Mouse (Mus musculus) liver, embryonic 11.5 days (tissue): ENCODE data around the gene Gm28308. TPM values are rescaled to one million over a fixed set of nuclear protein-coding genes. Genes with fewer than 3 reads are reported as not detected.

ENCODE experiments used
- ATAC-seq: fragments of 200-750 bp; cut with Nextera tagmentation; replicated peaks from 2 replicates; pipeline ENCODE4 v1.8.0; 2017; ENCODE audit warnings: moderate number of reproducible peaks, mild to moderate bottlenecking, moderate TSS enrichment, moderate library complexity; ENCODE audit not compliant: low FRiP score
- DNase-seq: peaks from one replicate; pipeline ENCODE4 v3.0.0-alpha.2; 2017; ENCODE audit warnings: low spot score
- H3K27ac ChIP-seq: fragments of 300-500 bp; sonication (generic); 2 replicates; pipeline ENCODE4 v1.5.1; 2014; ENCODE audit warnings: mild to moderate bottlenecking, low read depth, low read length, control low read depth
- H3K27me3 ChIP-seq: fragments of 300-500 bp; sonication (generic); replicated peaks from 2 replicates; pipeline ENCODE4 v1.6.1; 2014; ENCODE audit warnings: low read length, mixed read lengths; ENCODE audit not compliant: control insufficient read depth, insufficient read depth
- H3K36me3 ChIP-seq: fragments of 300-500 bp; sonication (generic); 2 replicates; pipeline ENCODE4 v1.6.1; 2014; ENCODE audit warnings: mild to moderate bottlenecking, low read length, moderate library complexity, mixed read lengths; ENCODE audit not compliant: control insufficient read depth, insufficient read depth
- H3K4me1 ChIP-seq: fragments of 300-500 bp; sonication (generic); replicated peaks from 2 replicates; pipeline ENCODE4 v1.6.1; 2014; ENCODE audit warnings: low read length, mixed read lengths; ENCODE audit not compliant: control insufficient read depth, insufficient read depth
- H3K4me2 ChIP-seq: fragments of 300-500 bp; sonication (generic); 2 replicates; pipeline ENCODE4 v1.6.1; 2014; ENCODE audit warnings: mild to moderate bottlenecking, control low read depth, moderate library complexity
- H3K4me3 ChIP-seq: fragments of 300-500 bp; sonication (generic); 2 replicates; pipeline ENCODE4 v1.5.1; 2014; ENCODE audit warnings: low read depth, low read length, control low read depth
- H3K9ac ChIP-seq: fragments of 300-500 bp; sonication (generic); 2 replicates; pipeline ENCODE4 v1.6.1; 2014; ENCODE audit warnings: low read depth, low read length, control low read depth
- H3K9me3 ChIP-seq: fragments of 300-500 bp; sonication (generic); 2 replicates; pipeline ENCODE4 v1.6.1; 2016; ENCODE audit warnings: low read length, inconsistent platforms, mixed read lengths; ENCODE audit not compliant: control insufficient read depth
- WGBS: fragments of 180-500 bp; shearing (Covaris S2); extraction: QIAGEN DNeasy Blood & Tissue Kit; methylation state at CpG from one replicate; pipeline ENCODE4 v1.1.7; 2014; 5-methylcytosine and 5-hydroxymethylcytosine counted together
- polyA plus RNA-seq: library from polyadenylated mRNA; unstranded; fragments of >200 nt; fragmentation: Nextera tagmentation; extraction: Ambion mirVana; gene quantifications from 2 replicates; pipeline ENCODE4 v1.2.1, GENCODE M21; 2014

Gm28308 gene
- polyA plus RNA-seq, 1 experiment from 2014 or later: not detected

GRCm38 (mm10) chr6:52229558-52230416, 16.6 kb upstream of the Gm28308 start:
- Histone ChIP-seq H3K4me3 (peak overlapping the region; percentile 23), H3K9ac (no peak overlapping the region), H3K36me3 (no peaks in the 10 kb centered on the region), H3K9me3 (no peaks in the 10 kb centered on the region), H3K4me1 (no peaks in the 10 kb centered on the region), H3K27me3 (peaks cover 96% of the 10 kb centered on the region), H3K4me2 (no peak overlapping the region; the same call in 1 of the 2 replicates), H3K27ac (no peak overlapping the region)
- WGBS: 3% methylated on average over 44 of the region's 44 CpGs
- DNase-seq: no peak
- no peak for ATAC-seq

- 2% methylated on average over 38 of the region's 38 CpGs for WGBS
- no peak overlapping the region for H3K9ac ChIP-seq
- no peak overlapping the region for H3K4me3 ChIP-seq
- peak overlapping the region; percentile 27 for H3K4me2 ChIP-seq
- ATAC-seq: no peak
- no peaks in the 10 kb centered on the region for H3K36me3 ChIP-seq
- H3K27ac ChIP-seq: no peak overlapping the region
- H3K9me3 ChIP-seq: no peaks in the 10 kb centered on the region
- H3K4me1 ChIP-seq: no peaks in the 10 kb centered on the region
- peaks cover 96% of the 10 kb centered on the region for H3K27me3 ChIP-seq
- no peak for DNase-seq
These were observed 15.6 kb upstream of the Gm28308 start for GRCm38 (mm10) chr6:52228475-52229465.

GRCm38 (mm10) chr6:52227470-52228222, 14.5 kb upstream of the Gm28308 start:
- peaks cover 96% of the 10 kb centered on the region for H3K27me3 ChIP-seq
- no peaks in the 10 kb centered on the region for H3K36me3 ChIP-seq
- no peak overlapping the region for H3K9ac ChIP-seq
- no peak overlapping the region for H3K4me3 ChIP-seq
- H3K27ac ChIP-seq: no peak overlapping the region
- no peak overlapping the region for H3K4me2 ChIP-seq
- 4% methylated on average over 11 of the region's 11 CpGs for WGBS
- ATAC-seq (no peak), DNase-seq (no peak)
- H3K9me3 ChIP-seq: no peaks in the 10 kb centered on the region
- no peaks in the 10 kb centered on the region for H3K4me1 ChIP-seq

- H3K4me2 ChIP-seq: no peak overlapping the region
- H3K36me3 ChIP-seq: no peaks in the 10 kb centered on the region
- H3K4me3 ChIP-seq: no peak overlapping the region
- H3K4me1 ChIP-seq: no peaks in the 10 kb centered on the region
- H3K27me3 ChIP-seq: peaks cover 96% of the 10 kb centered on the region
- ATAC-seq: no peak
- H3K9ac ChIP-seq: no peak overlapping the region
- 7% methylated on average over 26 of the region's 26 CpGs for WGBS
- no peak overlapping the region for H3K27ac ChIP-seq
- no peak for DNase-seq
- no peaks in the 10 kb centered on the region for H3K9me3 ChIP-seq
These were observed 13.6 kb upstream of the Gm28308 start for GRCm38 (mm10) chr6:52226569-52227257.

- ATAC-seq (no peak), DNase-seq (no peak)
These were observed 12.8 kb upstream of the Gm28308 start for GRCm38 (mm10) chr6:52225612-52226568.

GRCm38 (mm10) chr6:52224895-52225611, 11.9 kb upstream of the Gm28308 start:
- Histone ChIP-seq H3K27me3 (peaks cover 99% of the 10 kb centered on the region), H3K4me2 (peak overlapping the region; percentile 39), H3K27ac (no peak overlapping the region), H3K4me1 (no peaks in the 10 kb centered on the region), H3K36me3 (no peaks in the 10 kb centered on the region), H3K4me3 (peak overlapping the region; percentile 32), H3K9ac (no peak overlapping the region), H3K9me3 (no peaks in the 10 kb centered on the region)
- WGBS: 3% methylated on average over 31 of the region's 36 CpGs
- DNase-seq (no peak), ATAC-seq (no peak)

More at GRCm38 (mm10) chr6:52225612-52226568, 12.8 kb upstream of the Gm28308 start:
- H3K4me1 ChIP-seq: no peaks in the 10 kb centered on the region
- no peaks in the 10 kb centered on the region for H3K36me3 ChIP-seq
- H3K27ac ChIP-seq: no peak overlapping the region
- H3K27me3 ChIP-seq: peaks cover 99% of the 10 kb centered on the region
- no peak overlapping the region for H3K9ac ChIP-seq
- H3K4me3 ChIP-seq: peak overlapping the region; percentile 32
- peak overlapping the region; percentile 39 for H3K4me2 ChIP-seq
- 4% methylated on average over 69 of the region's 69 CpGs for WGBS
- H3K9me3 ChIP-seq: no peaks in the 10 kb centered on the region
